ENCODE assay signal across 8 mouse cellular contexts in the genomic region with DNA sequence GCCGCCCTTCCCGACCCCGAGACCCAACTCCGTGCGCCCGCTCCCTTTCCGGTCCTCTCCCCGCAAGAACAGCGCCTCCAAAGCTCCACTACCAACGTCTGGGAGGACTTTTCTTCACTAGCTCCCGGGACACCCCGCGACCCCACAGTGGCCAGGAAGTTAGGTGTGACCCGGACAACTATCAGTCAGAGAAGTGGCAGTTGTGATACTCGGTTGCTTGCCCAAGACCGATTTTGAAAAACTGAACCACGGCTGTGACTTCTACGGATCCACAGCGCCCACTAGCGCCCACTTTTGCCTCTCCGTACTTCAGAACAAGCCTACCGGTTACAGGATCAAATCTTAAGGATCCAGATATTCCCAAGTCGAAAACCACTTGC. TPM values are rescaled to one million over a fixed set of nuclear protein-coding genes. Genes with fewer than 3 reads are reported as not detected.
A peak's percentile ranks its signal among the peaks of the same experiment; 100 is the strongest.
DNase-seq lines count a peak whose midpoint lies in the region; ATAC-seq lines count a peak whose summit lies in the region.

No protein-coding gene starts in this region.

- ATAC-seq in cerebellum, adult (ENCODE audit: insufficient number of reproducible peaks, low FRiP score, low TSS enrichment) = peak; percentile 43
- no peak; the same call in 1 of the 2 replicates for ATAC-seq in forebrain, embryonic 13.5 days
- peak; percentile 36 for ATAC-seq in liver, embryonic 15.5 days (ENCODE audit: insufficient read depth)
- ATAC-seq in neural tube, embryonic 11.5 days (ENCODE audit: insufficient read depth, low FRiP score, low TSS enrichment) = peak; percentile 0; the same call in 1 of the 2 replicates
- peak; percentile 11; the same call in 1 of the 2 replicates for ATAC-seq in stomach, embryonic 16.5 days (ENCODE audit: insufficient read depth, low FRiP score)

- H3K4me2 ChIP-seq in forebrain, embryonic 13.5 days = peak overlapping the region; percentile 86
- peak overlapping the region; percentile 80 for H3K4me2 ChIP-seq in liver, embryonic 15.5 days
- H3K4me2 ChIP-seq in neural tube, embryonic 11.5 days (ENCODE audit: low read depth) = peak overlapping the region; percentile 87
- peak overlapping the region; percentile 89 for H3K4me2 ChIP-seq in stomach, embryonic 16.5 days (ENCODE audit: low read depth, low read length)

- peaks cover 9% of the 10 kb centered on the region for H3K4me1 ChIP-seq in forebrain, embryonic 13.5 days
- peaks cover 29% of the 10 kb centered on the region for H3K4me1 ChIP-seq in liver, embryonic 15.5 days (replicated peaks)
- H3K4me1 ChIP-seq in neural tube, embryonic 11.5 days (ENCODE audit: control insufficient read depth, insufficient read depth, low read length) = peaks cover 4% of the 10 kb centered on the region; the same call in 1 of the 2 replicates
- H3K4me1 ChIP-seq in stomach, embryonic 16.5 days (ENCODE audit: control insufficient read depth, insufficient read depth, low read length) = peaks cover 5% of the 10 kb centered on the region; the same call in 1 of the 2 replicates

- H3K27ac ChIP-seq in forebrain, embryonic 13.5 days = peak overlapping the region; percentile 91
- 0 out of 2 replicates have a peak overlapping the region, but pooled peaks have one; percentile 14 for H3K27ac ChIP-seq in liver, embryonic 15.5 days (replicated peaks)
- H3K27ac ChIP-seq in neural tube, embryonic 11.5 days (ENCODE audit: low read depth, low read length) = peak overlapping the region; percentile 65
- H3K27ac ChIP-seq in stomach, embryonic 16.5 days (ENCODE audit: low read length) = peak overlapping the region; percentile 83

- peaks cover 10% of the 10 kb centered on the region for H3K36me3 ChIP-seq in forebrain, embryonic 13.5 days (ENCODE audit: poor library complexity, severe bottlenecking)
- H3K36me3 ChIP-seq in liver, embryonic 15.5 days (replicated peaks) = peaks cover 19% of the 10 kb centered on the region
- H3K36me3 ChIP-seq in neural tube, embryonic 11.5 days (ENCODE audit: control insufficient read depth, insufficient read depth, low read length) = no peaks in the 10 kb centered on the region; the same call in 1 of the 2 replicates
- no peaks in the 10 kb centered on the region for H3K36me3 ChIP-seq in stomach, embryonic 16.5 days (ENCODE audit: control insufficient read depth, insufficient read depth, low read length)

- no peaks in the 10 kb centered on the region for H3K9me3 ChIP-seq in forebrain, embryonic 13.5 days (replicated peaks)
- H3K9me3 ChIP-seq in liver, embryonic 15.5 days (replicated peaks) = no peaks in the 10 kb centered on the region
- H3K9me3 ChIP-seq in neural tube, embryonic 11.5 days (ENCODE audit: control insufficient read depth, low read length) = no peaks in the 10 kb centered on the region
- no peaks in the 10 kb centered on the region for H3K9me3 ChIP-seq in stomach, embryonic 16.5 days (replicated peaks; ENCODE audit: control insufficient read depth, low read length)

- peak overlapping the region; percentile 99 for H3K9ac ChIP-seq in forebrain, embryonic 13.5 days
- peak overlapping the region; percentile 23; the same call in 1 of the 2 replicates for H3K9ac ChIP-seq in liver, embryonic 15.5 days
- H3K9ac ChIP-seq in neural tube, embryonic 11.5 days (ENCODE audit: low read length) = peak overlapping the region; percentile 96
- peak overlapping the region; percentile 77 for H3K9ac ChIP-seq in stomach, embryonic 16.5 days (ENCODE audit: low read length)

- H3K4me3 ChIP-seq in forebrain, embryonic 13.5 days = peak overlapping the region; percentile 99
- peak overlapping the region; percentile 64 for H3K4me3 ChIP-seq in liver, embryonic 15.5 days (replicated peaks)
- H3K4me3 ChIP-seq in neural tube, embryonic 11.5 days (ENCODE audit: low read depth, low read length) = peak overlapping the region; percentile 98
- peak overlapping the region; percentile 90 for H3K4me3 ChIP-seq in stomach, embryonic 16.5 days (replicated peaks; ENCODE audit: low read length)

- intact Hi-C loops in heart, postnatal 10 days (cut with DNase I) = loop anchor here (1.0 to 5.0 kb wide), 3 partner anchors 27 to 331 kb away; no protein-coding TSS in a partner anchor

- WGBS in forebrain, embryonic 13.5 days = under 1% methylated on average over 23 of the region's 23 CpGs
- 0% methylated on average over 23 of the region's 23 CpGs for WGBS in liver, embryonic 15.5 days (ENCODE audit: insufficient replicate concordance)
- under 1% methylated on average over 23 of the region's 23 CpGs for WGBS in neural tube, embryonic 11.5 days
- WGBS in stomach, embryonic 16.5 days = under 1% methylated on average over 23 of the region's 23 CpGs

- H3K27me3 ChIP-seq in forebrain, embryonic 13.5 days = no peaks in the 10 kb centered on the region
- H3K27me3 ChIP-seq in liver, embryonic 15.5 days = peaks cover 51% of the 10 kb centered on the region
- no peaks in the 10 kb centered on the region for H3K27me3 ChIP-seq in neural tube, embryonic 11.5 days (ENCODE audit: control insufficient read depth, insufficient read depth, low read length)
- no peaks in the 10 kb centered on the region for H3K27me3 ChIP-seq in stomach, embryonic 16.5 days (ENCODE audit: control insufficient read depth, insufficient read depth, low read length)

- peak; percentile 66 to 76 for DNase-seq in CD8-positive naive resting alpha-beta T cell, adult 2 months (ENCODE audit: low read depth in 2 of 2, low spot score in 2 of 2)
- peak; percentile 93 to 95 for DNase-seq in heart, postnatal 10 days
- peak; percentile 96 for DNase-seq in kidney, postnatal 4 days
- DNase-seq in neural tube, embryonic 11.5 days (ENCODE audit: low spot score) = peak; percentile 95

RNA-seq across cellular contexts. Expression of a gene that starts 0.7 kb away (rescaled TPM):
- polyA plus RNA-seq in forebrain, embryonic 13.5 days (2015; fragmentation: Nextera tagmentation; extraction: Ambion mirVana) = 41.7 and 46.8 TPM in 2 replicates
- total RNA-seq in heart, postnatal 10 days (2021) = 10 to 100 TPM; 44.6 to 49.7 TPM
- polyA plus RNA-seq in liver, embryonic 15.5 days (2015; fragmentation: Nextera tagmentation; extraction: Ambion mirVana) = 0.68 and 0.85 TPM in 2 replicates
- 37.9 and 39.0 TPM in 2 replicates for polyA plus RNA-seq in neural tube, embryonic 11.5 days (2014; fragmentation: Nextera tagmentation; extraction: Ambion mirVana)
- polyA plus RNA-seq in stomach, embryonic 16.5 days (2015; fragmentation: Nextera tagmentation; extraction: Ambion mirVana) = 8.4 and 8.7 TPM in 2 replicates

RNA-seq across cellular contexts. Expression of a gene that starts 28.6 kb away (rescaled TPM):
- polyA plus RNA-seq in forebrain, embryonic 13.5 days (2015; fragmentation: Nextera tagmentation; extraction: Ambion mirVana) = 180 and 188 TPM in 2 replicates
- total RNA-seq in heart, postnatal 10 days (2021) = 10 to 100 TPM; 43.4 to 44.8 TPM
- polyA plus RNA-seq in liver, embryonic 15.5 days (2015; fragmentation: Nextera tagmentation; extraction: Ambion mirVana) = 31.8 and 34.6 TPM in 2 replicates
- 135 and 144 TPM in 2 replicates for polyA plus RNA-seq in neural tube, embryonic 11.5 days (2014; fragmentation: Nextera tagmentation; extraction: Ambion mirVana)
- polyA plus RNA-seq in stomach, embryonic 16.5 days (2015; fragmentation: Nextera tagmentation; extraction: Ambion mirVana) = 94.6 and 100 TPM in 2 replicates

Comparison
In these comparisons a context has a peak if more than half of its experiments do, and no peak if none do; other contexts are left out.
1. H3K27ac ChIP-seq: peak in every context shown above with its lines; median percentile 91 in forebrain, embryonic 13.5 days; 83 in stomach, embryonic 16.5 days; 65 in neural tube, embryonic 11.5 days; 14 in liver, embryonic 15.5 days.
2. H3K9ac ChIP-seq: peak in every context shown above with its lines; median percentile 99 in forebrain, embryonic 13.5 days; 96 in neural tube, embryonic 11.5 days; 77 in stomach, embryonic 16.5 days; 23 in liver, embryonic 15.5 days.